Mouse (Mus musculus) macrophage (primary cell): ENCODE data around the gene Phc2. TPM values are rescaled to one million over a fixed set of nuclear protein-coding genes. Genes with fewer than 3 reads are reported as not detected.

Experiments
- H3K27ac ChIP-seq: fragments of 350-480 bp; formaldehyde crosslinking; 2 replicates; pipeline ENCODE4 v1.9.0; 2021
- H3K36me3 ChIP-seq: fragments of 350-480 bp; formaldehyde crosslinking; 2 replicates; pipeline ENCODE4 v1.9.0; 2021; ENCODE audit errors: inconsistent target
- H3K4me3 ChIP-seq: fragments of 350-480 bp; formaldehyde crosslinking; 2 replicates; pipeline ENCODE4 v1.9.0; 2021; ENCODE audit errors: inconsistent target
- H3K79me2 ChIP-seq: fragments of 350-480 bp; formaldehyde crosslinking; 2 replicates; pipeline ENCODE4 v1.9.0; 2021; ENCODE audit errors: inconsistent target
- WGBS: methylation state at CpG from one replicate; pipeline ENCODE4 v1.1.7; 2026; ENCODE audit warnings: inconsistent platforms; ENCODE audit not compliant: missing documents; 5-methylcytosine and 5-hydroxymethylcytosine counted together
- polyA plus RNA-seq: library from polyadenylated mRNA; stranded (reverse); fragments of 250-400 nt; gene quantifications from 3 replicates; pipeline ENCODE4 v1.2.4, GENCODE M21; 2018; ENCODE audit warnings: inconsistent platforms

Phc2 gene
- polyA plus RNA-seq, 1 experiment from 2014 or later = 66.8 TPM

DNA sequence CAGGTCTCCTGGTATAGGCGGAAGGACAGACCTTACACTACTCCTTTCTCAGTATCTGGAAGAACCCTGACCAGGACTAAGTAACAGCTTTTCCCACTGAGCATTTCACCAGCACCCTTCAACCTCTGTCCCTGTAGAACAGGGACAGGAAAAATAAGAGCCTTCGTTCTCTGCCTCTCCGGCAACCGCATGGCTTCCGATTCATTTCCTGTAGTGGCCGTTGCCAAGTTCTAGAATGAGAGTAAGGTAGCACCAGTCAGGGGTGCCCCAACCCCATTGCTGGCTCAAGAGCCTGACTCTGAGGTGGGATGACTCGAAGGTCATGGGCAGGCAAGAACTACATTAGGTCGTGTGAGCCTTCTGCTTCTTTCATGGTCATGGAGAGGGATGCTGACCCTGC, 90.7 kb downstream of the Phc2 start:
- 28% methylated on average over 8 of the region's 8 CpGs for WGBS
- peaks cover 45% of the 10 kb centered on the region for H3K79me2 ChIP-seq
- H3K36me3 ChIP-seq = peaks cover 67% of the 10 kb centered on the region

DNA sequence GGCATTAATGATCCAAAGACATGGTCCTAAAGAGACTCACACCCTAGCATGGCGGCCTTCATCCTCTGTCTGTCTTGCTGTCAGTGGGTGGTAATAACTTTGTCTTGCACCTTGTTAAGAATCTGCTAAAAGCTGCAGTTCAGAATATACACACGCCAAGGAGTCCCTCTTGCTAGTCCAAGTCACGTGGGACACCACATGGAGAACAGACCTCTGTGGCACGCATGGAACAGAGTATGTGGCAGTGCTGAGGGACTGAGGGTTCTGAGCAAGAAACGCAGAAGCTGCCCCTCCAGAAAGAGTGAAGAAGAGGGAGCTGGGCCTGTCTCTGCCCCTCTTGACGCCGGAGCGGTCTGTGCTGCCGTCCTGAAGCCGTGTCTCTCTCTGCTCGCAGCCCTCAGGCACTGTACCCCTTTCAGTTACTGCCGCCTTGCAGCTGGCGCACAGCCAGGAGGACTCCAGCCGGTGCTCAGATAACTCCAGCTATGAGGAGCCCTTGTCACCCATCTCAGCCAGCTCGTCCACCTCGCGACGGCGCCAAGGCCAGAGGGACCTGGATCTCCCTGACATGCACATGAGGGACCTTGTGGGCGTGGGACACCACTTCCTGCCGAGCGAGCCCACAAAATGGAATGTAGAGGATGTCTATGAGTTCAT, 93.2 kb downstream of the Phc2 start:
- peaks cover 93% of the 10 kb centered on the region for H3K36me3 ChIP-seq
- H3K27ac ChIP-seq = no peak overlapping the region
- H3K79me2 ChIP-seq = peaks cover 19% of the 10 kb centered on the region
- 92% methylated on average over 22 of the region's 22 CpGs for WGBS
- H3K4me3 ChIP-seq = no peak overlapping the region

More for the DNA sequence above, 90.7 kb downstream of the Phc2 start:
- H3K4me3 ChIP-seq = no peak overlapping the region
- H3K27ac ChIP-seq = no peak overlapping the region

DNA sequence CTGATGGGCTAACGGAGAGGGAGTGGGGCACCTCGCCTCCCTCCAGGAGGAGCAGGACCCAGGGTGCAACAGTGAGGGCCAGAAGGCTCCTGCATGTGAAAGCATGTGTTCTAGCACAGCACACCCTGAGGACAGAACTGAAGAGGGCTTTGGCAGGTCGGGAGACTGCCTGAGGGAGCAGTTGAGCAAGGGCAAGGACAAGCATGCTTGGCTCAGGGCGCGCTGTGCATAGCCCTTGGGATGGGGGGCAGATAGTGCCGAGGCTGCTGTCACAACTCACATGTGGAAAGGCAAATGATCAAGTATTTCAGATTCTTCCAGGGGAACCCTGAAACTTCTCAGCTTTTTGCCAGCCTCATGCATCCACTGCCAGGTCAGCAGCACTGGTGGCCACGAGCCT, 93.8 kb downstream of the Phc2 start:
- Histone ChIP-seq H3K79me2 (peaks cover 14% of the 10 kb centered on the region), H3K4me3 (no peak overlapping the region), H3K36me3 (peaks cover 96% of the 10 kb centered on the region), H3K27ac (no peak overlapping the region)
- 96% methylated on average over 7 of the region's 7 CpGs for WGBS

DNA sequence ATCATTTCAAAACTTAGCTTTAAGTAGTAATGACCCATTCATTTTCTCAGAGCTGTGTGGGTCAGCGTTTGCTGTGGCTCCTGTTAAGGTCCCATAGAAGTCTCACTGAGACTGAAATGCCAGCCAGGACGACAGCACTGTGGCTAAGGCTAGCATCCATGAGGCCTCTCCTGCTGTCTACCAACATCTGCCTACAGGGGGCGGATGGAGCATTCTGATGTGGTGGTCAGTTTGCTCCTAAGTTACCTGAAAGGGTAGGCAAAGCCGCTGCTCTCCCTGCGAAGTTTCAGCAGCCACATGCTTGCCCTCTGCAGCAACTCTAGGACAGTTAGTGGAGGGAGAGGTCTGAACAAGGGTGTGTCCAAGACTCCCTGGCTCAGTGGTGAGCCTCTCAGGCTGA, 96.5 kb downstream of the Phc2 start:
- no peaks in the 10 kb centered on the region; the same call in 1 of the 2 replicates for H3K79me2 ChIP-seq
- H3K4me3 ChIP-seq = no peak overlapping the region
- peaks cover 70% of the 10 kb centered on the region for H3K36me3 ChIP-seq
- no peak overlapping the region for H3K27ac ChIP-seq
- 93% methylated on average over 5 of the region's 5 CpGs for WGBS

DNA sequence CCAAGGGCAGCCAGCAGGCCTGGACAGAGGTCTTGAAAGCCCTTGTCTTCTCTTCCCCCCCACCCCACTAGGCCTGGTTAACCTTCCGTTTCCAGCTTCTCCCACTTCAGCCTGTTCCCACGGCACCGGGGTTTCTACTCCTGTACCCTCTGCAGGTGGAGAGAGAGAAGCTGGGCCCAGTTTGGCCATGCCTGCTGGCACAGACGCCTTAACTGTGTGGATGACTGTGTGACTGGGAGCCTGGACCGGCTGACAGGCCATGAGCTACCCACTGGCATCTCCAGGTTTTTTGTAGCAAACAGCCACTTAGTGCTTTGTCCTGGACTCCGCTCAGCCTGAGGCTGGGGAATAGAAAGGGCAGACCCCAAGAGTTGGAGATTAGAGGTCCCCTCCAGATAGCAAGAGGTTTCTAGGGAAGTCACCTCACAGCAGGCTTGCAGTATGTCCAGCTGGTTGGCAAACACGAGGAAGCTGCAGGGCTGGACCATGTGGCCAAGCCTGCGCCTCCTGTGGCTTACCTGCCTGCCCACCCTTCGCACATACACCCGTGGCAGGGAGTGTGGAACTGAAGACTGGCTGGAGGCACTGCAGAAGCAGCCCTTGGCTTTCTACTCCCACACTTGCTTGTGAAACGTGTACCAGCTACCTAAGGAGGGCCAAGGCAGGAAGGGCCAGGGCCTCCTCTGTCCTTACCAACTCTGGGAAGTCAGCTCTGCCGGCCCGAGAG, 97.7 kb downstream of the Phc2 start:
- Histone ChIP-seq H3K36me3 (peaks cover 59% of the 10 kb centered on the region), H3K27ac (no peak overlapping the region), H3K79me2 (no peaks in the 10 kb centered on the region; the same call in 1 of the 2 replicates), H3K4me3 (no peak overlapping the region)
- 81% methylated on average over 13 of the region's 13 CpGs for WGBS

DNA sequence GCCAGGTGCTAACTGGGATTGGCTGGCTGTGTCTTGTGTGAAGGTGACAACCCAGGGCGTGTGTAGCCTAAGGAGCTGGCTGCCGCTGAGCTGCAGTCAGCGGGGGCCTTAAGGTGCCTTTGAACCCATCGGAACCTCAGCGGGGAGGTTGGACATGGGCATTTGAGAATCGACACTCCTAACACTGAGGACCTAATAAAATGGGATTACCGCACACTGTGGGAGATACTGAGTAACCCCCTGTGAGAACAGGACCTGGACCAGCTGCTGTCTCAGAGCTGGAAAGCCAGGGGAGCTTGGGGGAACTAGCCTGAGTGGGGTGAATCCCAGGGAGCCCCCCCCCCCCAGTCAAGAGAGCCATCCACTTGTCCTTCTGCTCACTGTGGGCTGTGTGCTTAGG, 99.1 kb downstream of the Phc2 start:
- H3K36me3 ChIP-seq = peaks cover 45% of the 10 kb centered on the region

DNA sequence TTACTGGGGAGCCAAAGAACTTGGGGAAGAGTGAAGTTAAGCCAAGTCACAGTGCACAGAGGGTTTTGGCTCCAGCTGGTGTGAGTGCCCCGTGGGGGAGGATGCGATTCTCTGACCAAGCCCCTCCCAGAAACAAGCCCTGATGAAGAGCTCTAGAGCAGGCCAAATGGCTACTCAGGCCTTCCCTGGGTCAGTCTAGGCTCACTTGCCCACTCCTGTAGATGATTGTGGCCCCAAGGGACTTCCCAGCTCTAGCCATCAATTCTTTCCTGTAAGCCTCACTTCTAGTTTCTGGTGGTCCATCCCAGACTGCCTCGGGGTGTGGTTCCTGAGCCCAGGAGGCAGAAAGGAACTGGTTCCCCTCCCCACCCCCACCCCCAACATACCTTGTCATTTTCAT, 100.6 kb downstream of the Phc2 start, which contains the start of gene A3galt2:
A3galt2 (plus strand) TSS at position 301 of the 400 bp plus-strand sequence.
- 69% methylated on average over 3 of the region's 3 CpGs for WGBS
- no peak within 1 kb of the TSS for H3K27ac ChIP-seq
- H3K36me3 ChIP-seq = peaks cover 30% of the 10 kb centered on the region
- no peaks in the 10 kb centered on the region for H3K79me2 ChIP-seq
- no peak within 1 kb of the TSS for H3K4me3 ChIP-seq

More for the DNA sequence above, 99.1 kb downstream of the Phc2 start:
- Histone ChIP-seq H3K79me2 (no peaks in the 10 kb centered on the region), H3K27ac (no peak overlapping the region), H3K4me3 (no peak overlapping the region)
- WGBS = 97% methylated on average over 7 of the region's 7 CpGs

DNA sequence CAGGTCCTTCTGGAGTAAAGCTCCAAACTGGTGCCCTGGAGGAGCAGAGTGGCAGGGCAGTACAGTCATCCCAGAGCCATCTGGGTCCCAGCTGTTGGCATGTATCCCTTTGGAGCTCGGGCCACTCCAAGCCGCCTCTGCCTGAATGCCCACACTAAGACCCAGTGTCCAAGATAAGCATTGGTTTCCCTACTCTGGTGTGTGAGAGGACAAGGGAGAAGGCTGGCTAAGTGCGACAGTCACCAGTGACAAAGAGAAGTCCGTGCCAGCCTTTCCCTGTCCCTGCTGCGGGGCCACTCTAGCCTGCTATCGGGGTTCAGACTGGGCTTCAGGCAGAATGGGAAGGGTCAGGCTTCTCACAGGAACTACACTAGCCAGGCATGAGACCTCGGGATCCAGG, 101.4 kb downstream of the Phc2 start:
- 86% methylated on average over 7 of the region's 7 CpGs for WGBS
- Histone ChIP-seq H3K27ac (no peak overlapping the region), H3K36me3 (peaks cover 21% of the 10 kb centered on the region), H3K79me2 (no peaks in the 10 kb centered on the region), H3K4me3 (no peak overlapping the region)

DNA sequence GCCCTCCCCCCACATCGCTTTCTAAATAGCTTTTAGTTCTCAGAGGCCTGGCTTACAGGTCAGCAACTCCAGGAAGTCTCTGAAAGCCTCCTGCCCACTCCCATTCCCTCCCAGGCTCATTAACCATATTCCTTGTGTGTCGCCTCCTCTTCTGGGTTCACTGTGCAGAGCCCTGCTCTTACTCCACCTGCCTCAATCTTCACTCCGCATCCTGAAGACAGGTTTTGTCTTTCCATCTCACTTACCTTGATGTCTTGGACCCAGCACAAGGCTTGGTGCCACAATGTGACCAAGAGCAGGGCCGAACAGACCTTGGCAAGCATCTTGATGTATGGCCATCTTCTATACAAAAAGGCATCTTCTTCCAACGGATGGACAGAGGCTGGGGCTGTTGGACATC, 104.7 kb downstream of the Phc2 start:
- 96% methylated on average over 5 of the region's 5 CpGs for WGBS
- no peak overlapping the region for H3K4me3 ChIP-seq
- H3K27ac ChIP-seq = no peak overlapping the region
- H3K79me2 ChIP-seq = no peaks in the 10 kb centered on the region
- no peaks in the 10 kb centered on the region for H3K36me3 ChIP-seq

DNA sequence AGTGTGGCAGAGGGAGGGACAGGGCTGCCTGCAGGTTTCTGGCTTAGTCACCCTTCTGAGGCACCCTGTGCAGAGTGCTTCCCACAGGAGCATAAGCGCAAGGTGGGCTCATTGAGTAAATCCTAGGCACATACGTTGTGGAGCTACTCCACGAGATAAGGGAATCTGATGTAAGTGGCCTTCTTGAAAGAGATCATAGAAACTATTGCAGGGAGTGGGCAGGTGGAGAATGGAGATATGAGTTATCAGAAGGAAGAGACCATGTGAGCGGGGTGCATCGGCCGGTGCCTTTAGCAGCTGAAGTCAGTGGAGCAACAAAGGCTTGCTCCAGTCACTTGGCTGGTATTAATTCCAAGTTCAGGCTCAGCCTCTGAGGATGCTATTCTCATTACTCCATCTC, 105.5 kb downstream of the Phc2 start:
- no peaks in the 10 kb centered on the region for H3K36me3 ChIP-seq
- no peaks in the 10 kb centered on the region for H3K79me2 ChIP-seq
- 96% methylated on average over 6 of the region's 6 CpGs for WGBS
- H3K4me3 ChIP-seq = no peak overlapping the region
- no peak overlapping the region for H3K27ac ChIP-seq

DNA sequence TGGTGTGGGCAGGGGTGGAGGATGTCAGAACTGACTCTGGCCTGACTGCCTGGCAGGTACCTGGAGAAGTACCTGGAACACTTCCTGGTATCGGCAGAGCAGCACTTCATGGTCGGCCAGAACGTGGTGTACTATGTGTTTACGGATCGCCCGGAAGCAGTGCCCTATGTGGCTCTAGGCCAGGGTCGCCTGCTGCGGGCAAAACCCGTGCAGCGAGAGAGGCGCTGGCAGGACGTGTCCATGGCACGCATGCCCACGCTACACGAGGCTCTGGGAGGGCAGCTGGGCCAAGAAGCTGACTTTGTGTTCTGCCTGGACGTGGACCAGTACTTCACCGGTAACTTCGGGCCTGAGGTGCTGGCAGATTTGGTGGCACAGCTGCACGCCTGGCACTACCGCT, 112.4 kb downstream of the Phc2 start:
- Histone ChIP-seq H3K36me3 (no peaks in the 10 kb centered on the region), H3K27ac (no peak overlapping the region), H3K79me2 (no peaks in the 10 kb centered on the region), H3K4me3 (no peak overlapping the region)
- 94% methylated on average over 19 of the region's 20 CpGs for WGBS

DNA sequence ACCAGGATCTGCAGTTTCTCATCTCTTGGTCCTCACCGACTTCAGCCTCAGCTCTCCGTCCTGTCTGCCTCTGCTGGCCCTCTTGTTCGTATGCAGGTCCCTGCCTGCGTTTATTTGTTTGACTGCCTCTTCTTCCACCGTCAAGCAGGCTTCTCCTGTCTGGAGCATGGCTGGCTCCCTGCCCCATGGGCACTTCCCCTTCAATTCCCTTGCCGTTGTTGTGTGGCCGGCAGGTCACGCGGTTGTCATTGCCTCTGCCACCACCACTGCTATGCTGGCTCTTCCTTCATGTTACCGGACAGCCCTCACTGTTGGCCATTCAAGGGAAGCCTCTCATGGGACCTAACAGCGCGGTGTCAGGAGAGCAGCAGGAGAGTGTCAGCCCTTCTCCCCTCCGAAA, 113.6 kb downstream of the Phc2 start:
- WGBS = 51% methylated on average over 13 of the region's 13 CpGs
- Histone ChIP-seq H3K4me3 (no peak overlapping the region), H3K79me2 (no peaks in the 10 kb centered on the region), H3K36me3 (peaks cover under 1% of the 10 kb centered on the region; the same call in 1 of the 2 replicates), H3K27ac (no peak overlapping the region)

DNA sequence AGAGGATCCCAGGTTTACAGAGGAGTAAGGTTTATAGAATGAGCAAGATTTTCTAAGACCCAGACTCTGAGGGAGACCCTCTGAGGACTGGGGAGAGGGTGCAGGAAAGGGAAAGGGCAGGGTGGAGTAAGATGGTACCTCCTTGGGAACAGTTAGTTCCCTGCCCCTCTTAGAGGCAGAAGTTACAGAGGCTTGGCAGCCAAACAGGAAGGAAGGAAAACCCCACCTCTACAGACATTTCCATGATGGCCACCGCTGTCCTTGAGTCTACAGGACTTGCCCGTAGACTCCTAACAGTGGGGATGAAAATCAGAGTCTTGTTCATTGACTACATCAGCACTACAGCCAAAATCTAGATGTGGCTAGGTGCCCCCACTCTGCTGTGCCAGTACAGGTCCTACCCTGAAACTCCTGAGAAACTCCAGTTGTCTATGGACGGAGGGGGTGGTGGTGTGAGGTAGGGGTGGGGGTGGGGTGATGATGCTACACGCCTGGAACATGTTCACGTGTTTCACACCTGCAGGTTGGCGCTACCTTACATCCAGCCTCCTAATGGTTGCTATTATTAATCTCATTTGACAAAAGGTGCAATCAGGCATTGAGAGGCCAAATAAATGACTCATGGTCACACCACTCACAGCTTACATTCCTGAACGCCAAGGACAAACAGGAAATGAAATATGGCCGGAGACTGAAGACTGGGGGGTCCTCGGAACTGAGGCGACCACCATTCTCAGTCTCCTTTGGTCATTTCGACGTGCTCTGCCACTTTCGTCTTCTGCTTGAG, 115.3 kb downstream of the Phc2 start:
- WGBS = 74% methylated on average over 13 of the region's 13 CpGs
- H3K79me2 ChIP-seq = no peaks in the 10 kb centered on the region

DNA sequence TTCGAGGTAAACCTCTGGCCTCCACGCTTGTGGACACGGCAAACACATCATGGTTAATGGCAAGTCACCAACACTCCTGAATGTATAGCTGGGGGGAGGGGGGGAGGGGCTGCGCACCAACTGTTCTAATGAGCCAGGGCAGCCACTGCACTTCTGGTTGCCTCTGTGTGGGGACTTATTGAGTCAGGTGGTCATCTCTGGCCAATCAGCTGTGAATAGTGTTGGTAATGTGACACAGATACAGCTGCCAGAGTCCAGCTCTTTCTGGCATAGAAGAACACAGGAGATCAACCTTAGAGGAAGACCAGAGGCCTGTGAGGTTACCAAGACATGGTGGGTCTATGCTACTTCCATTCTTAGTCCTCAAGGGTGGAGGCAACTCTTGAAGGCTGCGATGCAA, 116.2 kb downstream of the Phc2 start:
- H3K79me2 ChIP-seq = no peaks in the 10 kb centered on the region
- no peak overlapping the region for H3K27ac ChIP-seq
- H3K4me3 ChIP-seq = no peak overlapping the region
- peaks cover 27% of the 10 kb centered on the region; the same call in 1 of the 2 replicates for H3K36me3 ChIP-seq
- 91% methylated on average over 5 of the region's 5 CpGs for WGBS

More for the DNA sequence above, 115.3 kb downstream of the Phc2 start:
- Histone ChIP-seq H3K27ac (no peak overlapping the region), H3K4me3 (no peak overlapping the region), H3K36me3 (peaks cover 17% of the 10 kb centered on the region; the same call in 1 of the 2 replicates)

DNA sequence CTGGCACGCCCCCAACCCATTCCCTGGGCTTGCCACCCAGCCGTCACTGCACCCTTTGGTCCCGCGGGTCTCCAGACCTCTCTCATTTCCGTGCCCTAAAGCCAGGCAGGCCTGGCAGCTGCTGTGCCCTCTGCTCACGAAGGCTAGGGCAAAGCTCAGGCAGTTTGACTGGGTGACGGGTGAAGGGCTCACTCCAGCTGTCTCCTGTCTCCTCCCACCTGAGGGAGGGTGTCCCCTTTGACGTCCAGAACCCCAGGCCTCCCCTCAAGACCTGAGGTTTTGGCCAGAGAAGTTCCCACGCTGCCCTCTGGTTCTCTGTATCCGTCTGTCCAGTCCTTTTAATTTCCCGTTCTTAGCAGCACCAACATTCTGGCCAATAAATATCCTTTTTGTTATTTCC, 119.3 kb downstream of the Phc2 start:
- Histone ChIP-seq H3K36me3 (peaks cover 41% of the 10 kb centered on the region), H3K79me2 (no peaks in the 10 kb centered on the region), H3K27ac (no peak overlapping the region), H3K4me3 (no peak overlapping the region)
- WGBS = 92% methylated on average over 11 of the region's 11 CpGs
